Comparison of ENCODE assay signal across 11 mouse cellular contexts in the genomic region with DNA sequence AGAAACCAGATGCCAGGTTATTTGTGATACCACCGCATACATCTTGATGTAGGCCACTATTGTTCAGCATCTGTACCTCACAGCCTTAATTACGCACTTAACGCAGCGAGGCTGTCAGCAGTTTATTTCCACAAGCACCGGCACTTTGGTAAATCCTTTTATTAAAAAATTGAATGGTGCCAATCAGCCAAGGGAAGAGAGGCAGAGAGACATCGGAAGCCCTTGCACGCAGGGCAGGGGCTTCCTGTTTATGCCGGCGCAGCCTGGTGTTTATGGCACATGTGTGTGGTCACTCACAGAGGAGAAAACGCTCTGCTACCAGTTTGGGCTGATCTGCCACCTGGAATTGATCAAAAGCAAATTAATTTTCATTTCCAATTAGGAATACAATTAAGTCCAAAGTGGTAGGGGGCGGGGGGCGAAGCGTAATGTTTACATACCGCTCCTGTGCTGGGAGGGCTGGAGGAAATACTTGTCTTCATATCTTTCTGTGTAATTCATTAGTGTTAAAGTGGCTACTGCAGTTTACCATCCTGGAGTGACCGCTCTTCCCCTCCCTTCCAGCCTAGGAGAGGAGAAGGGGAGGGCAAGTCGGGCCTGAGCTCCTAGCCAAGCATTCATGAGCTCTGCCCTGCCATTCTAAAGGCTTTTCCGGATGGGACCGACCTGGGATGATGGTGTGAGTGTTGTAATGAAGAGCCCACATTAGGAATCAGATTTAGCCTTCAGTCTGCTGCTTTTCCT.
A peak's percentile ranks its signal among the peaks of the same experiment; 100 is the strongest.
DNase-seq lines count a peak whose midpoint lies in the region; ATAC-seq lines count a peak whose summit lies in the region.
"Had no signal": no experiment of that assay in that cellular context is flagged by ENCODE, and none has a peak within 500 bp of the region (broad histone marks: within the 10 kb centered on the region; RNA-seq: fewer than 3 reads in every experiment).

No protein-coding gene starts in this region.

- H3K9ac ChIP-seq in forebrain, embryonic 12.5 days, result no peak overlapping the region
- no peak overlapping the region for H3K9ac ChIP-seq in forebrain, embryonic 11.5 days (ENCODE audit: low read length)
- no peak overlapping the region for H3K9ac ChIP-seq in forebrain, embryonic 16.5 days (replicated peaks; ENCODE audit: low read depth, low read length)
- no peak overlapping the region for H3K9ac ChIP-seq in midbrain, embryonic 12.5 days (replicated peaks)

- no peak for DNase-seq in forebrain, embryonic 11.5 days (ENCODE audit: low spot score)
- DNase-seq in Muller cell, postnatal 12 days (ENCODE audit: inconsistent ontology term), result peak; percentile 18
- no peak for DNase-seq in urinary bladder, postnatal 36 days (ENCODE audit: low spot score in 2 of 2)
- DNase-seq in lung, postnatal 25 days (ENCODE audit: low spot score), result no peak
- DNase-seq: cerebellum, adult 18-20 months; kidney, postnatal 4 days had no signal

- no peaks in the 10 kb centered on the region for H3K9me3 ChIP-seq in forebrain, embryonic 12.5 days
- H3K9me3 ChIP-seq in forebrain, embryonic 11.5 days (ENCODE audit: control insufficient read depth, low read length), result no peaks in the 10 kb centered on the region
- no peaks in the 10 kb centered on the region for H3K9me3 ChIP-seq in forebrain, embryonic 16.5 days (ENCODE audit: control insufficient read depth, low read length)
- H3K9me3 ChIP-seq in midbrain, embryonic 12.5 days, result no peaks in the 10 kb centered on the region

- WGBS in forebrain, embryonic 12.5 days, result 20% methylated on average over 18 of the region's 18 CpGs
- 30% methylated on average over 18 of the region's 18 CpGs for WGBS in forebrain, embryonic 11.5 days
- 22% methylated on average over 18 of the region's 18 CpGs for WGBS in forebrain, embryonic 16.5 days
- 40% methylated on average over 18 of the region's 18 CpGs for WGBS in midbrain, embryonic 12.5 days

- ATAC-seq in forebrain, embryonic 12.5 days (ENCODE audit: low FRiP score), result peak; percentile 58; the same call in 1 of the 2 replicates
- ATAC-seq in forebrain, embryonic 11.5 days (replicated peaks; ENCODE audit: low FRiP score), result no peak
- 0 out of 2 replicates have a peak, but pooled peaks have one; percentile 8 for ATAC-seq in forebrain, embryonic 16.5 days
- peak; percentile 31; the same call in 1 of the 2 replicates for ATAC-seq in midbrain, embryonic 12.5 days (ENCODE audit: low FRiP score, low read depth)
- no peak for ATAC-seq in granulocyte monocyte progenitor cell, adult 5-6 weeks (replicated peaks; ENCODE audit: poor library complexity, severe bottlenecking)
- ATAC-seq: inflammation-experienced regulatory T-cells, adult 6 months had no signal

- H3K27me3 ChIP-seq in forebrain, embryonic 12.5 days, result peaks cover 67% of the 10 kb centered on the region
- peaks cover 9% of the 10 kb centered on the region for H3K27me3 ChIP-seq in forebrain, embryonic 11.5 days (ENCODE audit: control insufficient read depth, insufficient read depth, low read length)
- peaks cover 3% of the 10 kb centered on the region; the same call in 1 of the 2 replicates for H3K27me3 ChIP-seq in forebrain, embryonic 16.5 days (replicated peaks; ENCODE audit: control insufficient read depth, insufficient read depth, low read length)
- H3K27me3 ChIP-seq in midbrain, embryonic 12.5 days, result peaks cover 40% of the 10 kb centered on the region

- H3K36me3 ChIP-seq in forebrain, embryonic 12.5 days (replicated peaks), result no peaks in the 10 kb centered on the region
- no peaks in the 10 kb centered on the region for H3K36me3 ChIP-seq in forebrain, embryonic 11.5 days (ENCODE audit: control insufficient read depth, insufficient read depth, low read length)
- H3K36me3 ChIP-seq in forebrain, embryonic 16.5 days (ENCODE audit: control insufficient read depth, insufficient read depth), result no peaks in the 10 kb centered on the region
- no peaks in the 10 kb centered on the region for H3K36me3 ChIP-seq in midbrain, embryonic 12.5 days

- peak overlapping the region; percentile 31 for H3K4me2 ChIP-seq in forebrain, embryonic 12.5 days
- no peak overlapping the region for H3K4me2 ChIP-seq in forebrain, embryonic 11.5 days (ENCODE audit: low read depth, low read length, severe bottlenecking)
- H3K4me2 ChIP-seq in forebrain, embryonic 16.5 days (ENCODE audit: low read length), result peak overlapping the region; percentile 23
- peak overlapping the region; percentile 13; the same call in 1 of the 2 replicates for H3K4me2 ChIP-seq in midbrain, embryonic 12.5 days (replicated peaks)

- H3K27ac ChIP-seq in forebrain, embryonic 12.5 days, result peak overlapping the region; percentile 25; the same call in 1 of the 2 replicates
- H3K27ac ChIP-seq in forebrain, embryonic 11.5 days (ENCODE audit: low read depth, low read length), result no peak overlapping the region
- H3K27ac ChIP-seq in forebrain, embryonic 16.5 days (ENCODE audit: low read length), result no peak overlapping the region
- peak overlapping the region; percentile 40; the same call in 1 of the 2 replicates for H3K27ac ChIP-seq in midbrain, embryonic 12.5 days (replicated peaks)

- peaks cover 60% of the 10 kb centered on the region for H3K4me1 ChIP-seq in forebrain, embryonic 12.5 days
- H3K4me1 ChIP-seq in forebrain, embryonic 11.5 days (replicated peaks; ENCODE audit: control insufficient read depth, insufficient read depth, low read length), result peaks cover 26% of the 10 kb centered on the region
- H3K4me1 ChIP-seq in forebrain, embryonic 16.5 days (replicated peaks; ENCODE audit: control insufficient read depth, insufficient read depth, low read length), result peaks cover 25% of the 10 kb centered on the region
- H3K4me1 ChIP-seq in midbrain, embryonic 12.5 days, result peaks cover 52% of the 10 kb centered on the region

- no peak overlapping the region for H3K4me3 ChIP-seq in forebrain, embryonic 12.5 days (replicated peaks)
- H3K4me3 ChIP-seq in forebrain, embryonic 11.5 days (ENCODE audit: low read depth, low read length), result no peak overlapping the region
- H3K4me3 ChIP-seq in forebrain, embryonic 16.5 days (replicated peaks; ENCODE audit: low read length), result no peak overlapping the region
- H3K4me3 ChIP-seq in midbrain, embryonic 12.5 days, result no peak overlapping the region

Comparison
In these comparisons a context has a peak if more than half of its experiments do, and no peak if none do; other contexts are left out.
1. ATAC-seq: peak in forebrain, embryonic 12.5 days (single experiment), forebrain, embryonic 16.5 days (single experiment) and midbrain, embryonic 12.5 days (single experiment); none in forebrain, embryonic 11.5 days (single experiment) and granulocyte monocyte progenitor cell, adult 5-6 weeks (single experiment).
2. H3K27ac ChIP-seq: peak in forebrain, embryonic 12.5 days (single experiment) and midbrain, embryonic 12.5 days (single experiment); none in forebrain, embryonic 11.5 days (single experiment) and forebrain, embryonic 16.5 days (single experiment).